Mouse (Mus musculus): ENCODE data around the gene Prc1. TPM values are rescaled to one million over a fixed set of nuclear protein-coding genes. Genes with fewer than 3 reads are reported as not detected.

Prc1 gene
- total RNA-seq, 2 experiments from 2014 or later = 1.5 to 2.4 TPM

GRCm38 (mm10) chr7:80339371-80339770, 45.1 kb downstream of the Prc1 start:
- DNase-seq = no peak

DNA sequence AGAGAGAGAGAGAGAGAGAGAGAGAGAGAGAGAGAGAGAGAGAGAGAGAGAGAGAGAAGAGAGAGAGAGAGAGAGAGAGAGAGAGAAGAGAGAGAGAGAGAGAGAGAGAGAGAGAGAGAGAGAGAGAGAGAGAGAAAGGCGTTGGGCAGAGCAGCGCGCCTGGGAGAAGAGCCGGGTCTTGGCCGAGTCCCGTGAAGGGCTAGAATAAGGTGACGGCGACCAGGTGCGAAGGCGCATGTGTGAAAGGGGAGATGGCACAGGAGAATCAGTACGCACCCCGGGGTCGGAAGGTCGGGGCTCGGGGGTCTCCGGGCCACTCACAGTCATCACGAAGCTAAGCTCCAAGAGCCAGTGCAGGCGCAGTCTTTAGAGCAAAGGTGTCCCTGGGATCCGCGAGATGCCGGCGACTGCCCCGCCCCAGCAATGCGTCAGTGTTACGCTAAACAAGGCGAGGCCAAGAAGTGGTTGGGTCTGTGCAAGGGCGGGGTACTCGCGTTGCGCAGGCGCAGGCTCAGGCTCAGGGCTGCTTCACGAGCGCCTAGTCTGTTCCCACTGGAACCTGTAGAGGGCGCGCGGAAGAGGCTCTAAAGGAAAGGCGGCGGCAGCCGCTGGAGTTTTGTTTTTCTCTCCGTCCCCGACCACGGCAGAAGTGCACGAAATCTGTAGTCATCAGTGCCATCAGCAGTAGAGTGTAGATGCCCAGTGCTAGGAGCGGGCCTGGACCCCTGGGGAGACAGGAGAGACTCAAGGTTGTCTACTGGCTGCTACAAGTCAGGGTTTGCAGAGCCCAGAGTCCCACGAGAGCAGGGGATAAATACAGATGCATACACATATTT, 45.8 kb downstream of the Prc1 start:
- peak; percentile 97 for DNase-seq

GRCm38 (mm10) chr7:80340793-80341192, 46.5 kb downstream of the Prc1 start, which contains the start of gene Unc45a:
Gene Unc45a, minus strand, starts transcription at chr7:80341005.
- peak; percentile 51 to 57 for DNase-seq

DNA sequence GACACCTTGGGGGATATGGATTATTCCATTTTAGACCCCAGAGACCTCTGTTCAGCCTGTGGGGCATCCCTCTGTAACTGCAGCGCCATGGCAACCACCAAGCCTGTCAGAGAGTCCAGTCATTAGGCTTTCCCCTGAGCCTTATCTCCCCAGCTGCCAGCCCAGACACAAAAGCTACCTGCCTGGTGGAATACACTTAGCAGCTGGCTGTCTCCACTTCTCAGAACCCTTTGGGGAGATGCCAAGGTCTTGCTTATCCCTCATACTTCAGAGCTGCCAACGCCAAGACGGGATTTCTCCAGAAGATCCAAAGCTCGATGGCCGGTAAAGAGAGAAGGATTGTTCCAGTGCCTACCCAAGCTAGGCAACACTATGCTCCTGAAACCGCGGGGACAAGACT, 47.5 kb downstream of the Prc1 start:
- no peak for DNase-seq

DNA sequence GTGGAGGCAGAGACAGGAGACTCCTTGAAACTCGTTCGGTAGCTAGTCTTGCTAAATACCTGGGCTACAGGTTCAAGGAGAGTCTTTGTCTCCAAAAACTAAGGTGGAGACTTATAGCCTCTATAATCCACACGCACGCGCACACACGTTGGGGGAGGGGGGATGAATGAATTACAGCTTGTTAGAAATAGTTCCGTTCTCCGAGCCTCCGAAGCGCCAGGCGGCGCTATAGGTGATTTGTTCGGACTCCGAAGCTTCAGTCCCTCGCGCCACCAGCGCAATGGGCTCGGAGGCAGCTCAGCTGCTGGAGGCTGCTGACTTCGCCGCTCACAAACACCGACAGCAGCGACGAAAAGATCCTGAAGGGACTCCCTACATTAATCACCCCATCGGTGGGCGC, 48.6 kb downstream of the Prc1 start, which contains the start of gene Hddc3:
Gene Hddc3, plus strand, starts transcription at position 247 of the 400 bp plus-strand sequence.
- DNase-seq = peak; percentile 91 to 93

DNA sequence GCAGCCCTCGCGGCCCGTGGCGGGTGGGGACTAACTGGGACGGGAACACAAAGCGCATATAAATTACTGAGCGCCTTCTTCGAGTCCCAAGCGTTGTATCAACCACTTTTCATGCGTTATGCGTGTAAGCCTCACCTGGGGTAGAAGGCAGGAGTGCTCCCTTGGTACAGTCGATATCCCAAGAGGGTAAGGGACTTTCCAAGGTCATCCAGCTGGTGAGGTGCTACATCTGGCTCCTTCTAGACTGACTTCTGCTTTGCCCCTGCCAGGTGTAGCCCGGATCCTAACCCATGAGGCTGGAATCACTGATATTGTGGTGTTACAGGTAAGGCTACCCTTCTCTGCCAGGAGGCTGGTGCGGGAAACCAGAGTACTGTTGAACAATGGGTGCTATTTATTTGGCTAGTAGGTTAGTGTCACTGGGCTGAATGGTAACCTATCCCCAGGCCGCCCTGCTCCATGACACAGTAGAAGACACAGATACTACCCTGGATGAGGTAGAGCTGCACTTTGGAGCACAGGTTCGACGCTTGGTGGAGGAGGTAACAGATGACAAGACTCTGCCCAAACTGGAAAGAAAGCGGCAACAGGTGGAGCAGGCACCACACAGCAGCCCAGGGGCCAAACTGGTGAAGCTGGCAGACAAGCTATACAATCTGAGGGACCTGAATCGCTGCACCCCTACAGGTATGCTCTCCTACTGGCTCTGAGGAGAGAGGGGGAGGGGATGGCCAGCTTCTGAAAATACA, 49.2 kb downstream of the Prc1 start:
- no peak for DNase-seq

DNA sequence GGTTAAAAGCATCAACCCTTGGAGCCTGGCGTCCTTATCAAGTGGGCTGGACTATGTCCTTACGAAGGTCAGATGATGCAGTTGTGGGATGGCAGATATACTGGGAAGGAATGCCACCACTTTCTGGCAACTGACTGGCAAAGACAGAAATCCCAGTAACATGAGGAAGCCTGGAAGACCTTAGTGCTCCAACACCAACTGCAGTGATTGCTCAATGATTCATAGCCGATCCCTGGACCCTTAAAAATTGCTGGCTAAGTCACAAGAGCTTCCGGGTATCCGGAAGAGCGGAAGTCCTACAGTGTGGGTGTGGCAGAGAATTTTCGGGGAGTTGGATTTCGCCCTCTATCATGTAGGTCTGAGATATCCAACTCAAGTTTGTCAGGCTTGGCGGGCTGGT, 51.9 kb downstream of the Prc1 start:
- no peak for DNase-seq

- DNase-seq = no peak
Measured at GRCm38 (mm10) chr7:80346830-80347229, 52.6 kb downstream of the Prc1 start.

DNA sequence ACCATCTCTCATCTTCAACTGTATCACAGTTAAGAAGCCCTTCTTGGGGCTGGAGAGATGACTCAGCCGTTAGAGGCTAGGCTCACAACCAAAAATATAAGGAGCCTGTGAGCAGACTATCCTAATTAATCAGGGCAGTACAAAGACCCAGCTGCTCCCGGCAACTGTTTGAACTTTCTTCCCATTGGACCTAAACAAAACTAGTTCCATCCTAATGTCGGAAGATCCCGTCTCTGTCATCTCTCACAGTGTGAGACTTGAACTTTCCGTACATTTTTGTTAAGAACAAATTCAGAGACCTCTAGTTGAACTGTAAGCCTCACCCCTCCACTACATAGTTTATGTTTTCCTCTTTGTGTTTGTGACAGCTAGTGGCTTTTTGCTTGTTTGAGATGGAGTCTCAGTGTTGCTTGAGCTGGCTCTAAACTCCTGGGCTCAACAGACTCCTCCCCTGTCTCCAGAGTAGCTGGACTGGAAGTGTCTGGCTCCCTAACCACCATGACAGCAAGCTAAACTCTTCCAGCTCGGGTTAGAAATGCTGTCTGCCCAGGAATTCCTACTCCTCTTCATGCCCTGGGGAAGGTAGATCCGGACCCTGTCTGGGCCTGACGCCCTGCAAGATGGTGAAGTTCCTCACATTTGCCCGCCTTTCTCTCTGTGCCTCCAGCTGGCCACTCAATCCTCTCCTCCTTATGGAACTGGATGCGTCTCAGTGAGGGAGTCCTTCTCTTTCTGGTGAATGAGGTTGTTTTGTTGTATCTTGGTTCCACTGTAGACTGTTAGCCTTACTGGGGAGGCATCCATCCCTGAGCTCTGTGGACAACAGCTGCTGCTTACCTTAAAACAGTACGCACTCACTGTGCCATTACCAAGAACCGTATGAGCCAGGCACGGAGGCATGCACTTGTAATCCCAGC, 53.7 kb downstream of the Prc1 start:
- DNase-seq = no peak

- no peak for DNase-seq
Measured at GRCm38 (mm10) chr7:80350808-80351207, 56.6 kb downstream of the Prc1 start.

- no peak for DNase-seq
Measured at GRCm38 (mm10) chr7:80352920-80353319, 58.7 kb downstream of the Prc1 start.

- no peak for DNase-seq
Measured at GRCm38 (mm10) chr7:80356351-80356750, 62.1 kb downstream of the Prc1 start.

DNA sequence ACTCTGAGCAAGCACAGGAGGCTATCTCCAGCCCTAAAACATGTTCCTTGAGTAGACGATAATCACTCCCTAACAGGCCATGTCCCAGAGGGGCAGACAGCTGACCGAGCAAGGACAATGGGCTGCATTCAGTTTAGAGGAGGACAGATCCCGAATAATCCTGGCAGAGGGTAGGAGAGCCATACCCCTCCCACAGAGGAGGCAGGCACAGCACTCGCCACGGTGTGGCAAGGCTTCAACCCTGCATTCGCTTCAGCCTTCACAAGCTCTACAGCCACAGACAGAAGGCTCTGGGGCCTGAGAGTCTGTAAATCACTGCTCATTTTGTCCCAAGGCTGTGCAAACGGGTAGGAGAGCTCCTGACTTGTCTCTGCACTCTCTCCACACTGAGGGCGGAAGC, 62.9 kb downstream of the Prc1 start:
- DNase-seq = peak in 1 of 2 experiments; percentile 48

DNA sequence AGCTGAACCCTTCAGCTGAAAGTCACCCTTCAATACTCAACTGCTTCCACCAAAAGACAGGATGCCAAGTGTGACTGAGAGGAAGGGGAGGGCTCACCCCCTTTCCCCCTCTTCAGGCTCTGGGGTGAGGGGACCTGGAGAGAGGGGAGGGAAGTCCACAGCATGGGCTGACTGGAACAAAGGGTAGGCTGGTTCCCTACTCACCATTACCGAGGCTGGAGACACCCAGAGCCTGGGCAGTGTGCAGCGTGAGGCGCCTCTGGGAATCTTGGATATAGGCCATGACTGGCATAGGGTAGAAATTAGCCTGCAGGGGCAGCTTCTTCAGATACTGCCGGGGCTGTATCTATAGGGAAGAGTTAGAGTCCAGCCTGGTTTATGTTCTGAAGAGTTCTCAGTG, 63.8 kb downstream of the Prc1 start:
- no peak for DNase-seq

DNA sequence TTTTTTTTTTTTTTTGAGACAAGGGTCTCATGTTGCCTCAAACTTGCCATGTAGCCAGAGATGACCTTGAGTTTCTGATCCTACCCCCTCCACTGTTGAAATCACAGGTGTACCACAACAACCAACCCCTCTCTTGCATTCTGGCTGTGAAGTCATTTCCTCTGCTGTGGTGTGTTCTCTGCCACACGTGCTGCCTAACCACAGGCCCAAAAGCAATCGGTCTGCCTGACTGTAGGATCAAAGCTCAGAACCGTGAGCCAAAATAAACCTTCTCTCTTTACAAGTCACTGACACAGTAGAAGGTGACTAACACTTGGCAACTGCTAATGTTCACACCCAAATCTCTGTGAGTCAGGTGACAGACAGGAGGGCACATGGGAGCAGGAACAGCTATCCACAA, 66.2 kb downstream of the Prc1 start:
- no peak for DNase-seq

- DNase-seq = no peak
Measured at GRCm38 (mm10) chr7:80365759-80366158, 71.5 kb downstream of the Prc1 start.

Other genes starting within 250 kb of the Prc1 start
- 10 to 100 TPM; 57.6 to 61.5 TPM for gene Idh2, start 179.1 kb upstream of the Prc1 start, total RNA-seq (2021)
- 10 to 100 TPM; 21.6 to 24.1 TPM for gene Sema4b, start 107.6 kb upstream of the Prc1 start, total RNA-seq (2021)
- gene Cib1, start 61.6 kb upstream of the Prc1 start, total RNA-seq (2021) = 10 to 100 TPM; 21.0 to 25.4 TPM
- gene Gdpgp1, start 61.6 kb upstream of the Prc1 start, total RNA-seq (2021) = 1 to 10 TPM; 6.9 to 7.3 TPM
- 1 to 10 TPM; 1.7 to 2.9 TPM for gene Ttll13, start 48.1 kb upstream of the Prc1 start, total RNA-seq (2021)
- gene Ngrn, start 33.2 kb upstream of the Prc1 start, total RNA-seq (2021) = 10 to 100 TPM; 41.4 to 44.5 TPM
- gene Vps33b, start 24.8 kb upstream of the Prc1 start, total RNA-seq (2021) = 10 to 100 TPM; 21.6 to 24.3 TPM
- 10 to 100 TPM; 13.2 to 16.6 TPM for gene Rccd1, start 30.0 kb downstream of the Prc1 start, total RNA-seq (2021)
- gene Unc45a, start 46.6 kb downstream of the Prc1 start, total RNA-seq (2021) = 10 to 100 TPM; 38.1 to 39.5 TPM
- 10 to 100 TPM; 42.2 to 45.1 TPM for gene Hddc3, start 48.7 kb downstream of the Prc1 start, total RNA-seq (2021)
- 100 to 1,000 TPM; 144 to 156 TPM for gene Man2a2, start 76.9 kb downstream of the Prc1 start, total RNA-seq (2021)
- gene Fes, start 93.5 kb downstream of the Prc1 start, total RNA-seq (2021) = 1 to 10 TPM; 5.5 to 7.8 TPM
- 10 to 100 TPM; 39.7 to 45.4 TPM for gene Furin, start 111.0 kb downstream of the Prc1 start, total RNA-seq (2021)
- gene Blm, start 240.7 kb downstream of the Prc1 start, total RNA-seq (2021) = 1 to 10 TPM; 2.0 to 4.7 TPM